Mouse (Mus musculus) lung, embryonic 14.5 days (tissue): ENCODE results near the gene Gsdma3. TPM values are rescaled to one million over a fixed set of nuclear protein-coding genes. Genes with fewer than 3 reads are reported as not detected.
"Not testable (repeated sequence)": the region's sequence is repeated elsewhere in the genome, so short reads cannot be mapped to it uniquely, and the experiment has no call there.

Experiments used
- ATAC-seq: fragments of 200-750 bp; cut with Nextera tagmentation; 2 replicates; pipeline ENCODE4 v1.8.0; 2017; ENCODE audit warnings: mild to moderate bottlenecking, moderate TSS enrichment, moderate library complexity; ENCODE audit not compliant: insufficient read depth
- DNase-seq: peaks from one replicate; pipeline ENCODE4 v3.0.0-alpha.2; 2015
- H3K27ac ChIP-seq: fragments of 300-500 bp; sonication (generic); 2 replicates; pipeline ENCODE4 v1.5.1; 2014; ENCODE audit warnings: low read depth, mild to moderate bottlenecking, moderate library complexity
- H3K27me3 ChIP-seq: fragments of 300-500 bp; sonication (generic); 2 replicates; pipeline ENCODE4 v1.6.1; 2014; ENCODE audit warnings: low read length, control low read depth; ENCODE audit not compliant: insufficient read depth
- H3K36me3 ChIP-seq: fragments of 300-500 bp; sonication (generic); 2 replicates; pipeline ENCODE4 v1.6.1; 2014; ENCODE audit warnings: control low read depth; ENCODE audit not compliant: insufficient read depth
- H3K4me1 ChIP-seq: fragments of 300-500 bp; sonication (generic); 2 replicates; pipeline ENCODE4 v1.6.1; 2014; ENCODE audit warnings: antibody characterized with exemption, control low read depth; ENCODE audit not compliant: insufficient read depth
- H3K4me2 ChIP-seq: fragments of 300-500 bp; sonication (generic); 2 replicates; pipeline ENCODE4 v1.6.1; 2014; ENCODE audit warnings: mild to moderate bottlenecking
- H3K4me3 ChIP-seq: fragments of 300-500 bp; sonication (generic); 2 replicates; pipeline ENCODE4 v1.5.1; 2014; ENCODE audit warnings: low read depth, low read length
- H3K9ac ChIP-seq: fragments of 300-500 bp; sonication (generic); 2 replicates; pipeline ENCODE4 v1.6.1; 2014
- H3K9me3 ChIP-seq: fragments of 300-500 bp; sonication (generic); 2 replicates; pipeline ENCODE4 v1.6.1; 2016; ENCODE audit warnings: low read depth, low read length, control low read depth
- CTCF ChIP-seq: IDR thresholded peaks from 2 replicates; pipeline ENCODE4 v1.5.1; 2016; ENCODE audit warnings: antibody characterized with exemption, low read depth
- WGBS: fragments of 180-500 bp; shearing (Covaris S2); extraction: QIAGEN DNeasy Blood & Tissue Kit; methylation state at CpG from one replicate; pipeline ENCODE4 v1.1.7; 2014; 5-methylcytosine and 5-hydroxymethylcytosine counted together
- polyA plus RNA-seq: library from polyadenylated mRNA; unstranded; fragments of >200 nt; fragmentation: Nextera tagmentation; extraction: Ambion mirVana; gene quantifications from 2 replicates; pipeline ENCODE4 v1.2.1, GENCODE M21; 2014

Gsdma3 gene
- polyA plus RNA-seq, 1 experiment from 2014 or later, result not detected

GRCm38 (mm10) chr11:98606763-98607162, 19.4 kb upstream of the Gsdma3 start:
- Histone ChIP-seq H3K4me2 (no peak overlapping the region), H3K4me1 (peaks cover 6% of the 10 kb centered on the region; the same call in 1 of the 2 replicates), H3K4me3 (no peak overlapping the region), H3K36me3 (no peaks in the 10 kb centered on the region), H3K9ac (no peak overlapping the region), H3K9me3 (no peaks in the 10 kb centered on the region), H3K27ac (no peak overlapping the region), H3K27me3 (no peaks in the 10 kb centered on the region)
- peak; percentile 82 for DNase-seq
- TF ChIP-seq CTCF, result peak; percentile 88
- 10% methylated on average over 3 of the region's 3 CpGs for WGBS
- ATAC-seq, result no peak

- H3K9ac ChIP-seq, result no peak overlapping the region
- 0 out of 2 replicates have a peak, but pooled peaks cover 2% of the 10 kb centered on the region for H3K9me3 ChIP-seq
- H3K27ac ChIP-seq, result no peak overlapping the region
- H3K27me3 ChIP-seq, result no peaks in the 10 kb centered on the region
- TF ChIP-seq CTCF, result no peak
- ATAC-seq (no peak), DNase-seq (no peak)
- no peaks in the 10 kb centered on the region for H3K36me3 ChIP-seq
- no peaks in the 10 kb centered on the region for H3K4me1 ChIP-seq
- no peak overlapping the region for H3K4me3 ChIP-seq
- no peak overlapping the region for H3K4me2 ChIP-seq
- WGBS, result 91% methylated on average over 13 of the region's 13 CpGs
These were observed 5.4 kb upstream of the Gsdma3 start for GRCm38 (mm10) chr11:98620791-98621190.

GRCm38 (mm10) chr11:98623981-98624380, 2.2 kb upstream of the Gsdma3 start:
- not testable (repeated sequence) for H3K9ac ChIP-seq, H3K4me2 ChIP-seq, H3K4me3 ChIP-seq, H3K27me3 ChIP-seq, ATAC-seq, DNase-seq, H3K9me3 ChIP-seq, H3K4me1 ChIP-seq, H3K36me3 ChIP-seq, H3K27ac ChIP-seq
- 74% methylated on average over 6 of the region's 6 CpGs for WGBS

GRCm38 (mm10) chr11:98624381-98624780, 1.8 kb upstream of the Gsdma3 start:
- 95% methylated on average over 2 of the region's 2 CpGs for WGBS
- not testable (repeated sequence) for DNase-seq, H3K4me2 ChIP-seq, H3K9me3 ChIP-seq, H3K9ac ChIP-seq, H3K27me3 ChIP-seq, H3K4me1 ChIP-seq, H3K27ac ChIP-seq, H3K36me3 ChIP-seq, ATAC-seq, H3K4me3 ChIP-seq

- H3K27me3 ChIP-seq, result no peaks in the 10 kb centered on the region
- no peaks in the 10 kb centered on the region for H3K36me3 ChIP-seq
- no peak for TF ChIP-seq CTCF
- 0 out of 2 replicates have a peak, but pooled peaks cover 2% of the 10 kb centered on the region for H3K9me3 ChIP-seq
- H3K4me3 ChIP-seq, result no peak overlapping the region
- H3K4me1 ChIP-seq, result no peaks in the 10 kb centered on the region
- DNase-seq (no peak), ATAC-seq (no peak)
- H3K4me2 ChIP-seq, result no peak overlapping the region
- no peak overlapping the region for H3K27ac ChIP-seq
- 94% methylated on average over 3 of the region's 3 CpGs for WGBS
- H3K9ac ChIP-seq, result no peak overlapping the region
These were observed 2.5 kb downstream of the Gsdma3 start for GRCm38 (mm10) chr11:98628706-98629105.

- 78% methylated on average over 5 of the region's 5 CpGs for WGBS
- no peaks in the 10 kb centered on the region for H3K4me1 ChIP-seq
- no peak for ATAC-seq
- no peaks in the 10 kb centered on the region for H3K36me3 ChIP-seq
- no peaks in the 10 kb centered on the region for H3K9me3 ChIP-seq
- H3K9ac ChIP-seq, result no peak overlapping the region
- H3K27me3 ChIP-seq, result no peaks in the 10 kb centered on the region
- H3K27ac ChIP-seq, result no peak overlapping the region
- H3K4me3 ChIP-seq, result no peak overlapping the region
- H3K4me2 ChIP-seq, result no peak overlapping the region
- no peak for DNase-seq
- TF ChIP-seq CTCF, result no peak
These were observed 4.5 kb downstream of the Gsdma3 start for GRCm38 (mm10) chr11:98630646-98631045.

GRCm38 (mm10) chr11:98635312-98635970, 9.3 kb downstream of the Gsdma3 start:
- ATAC-seq, H3K4me1 ChIP-seq, H3K9me3 ChIP-seq, H3K4me2 ChIP-seq, H3K4me3 ChIP-seq, H3K9ac ChIP-seq, H3K36me3 ChIP-seq, H3K27ac ChIP-seq, H3K27me3 ChIP-seq: not testable (repeated sequence)
- DNase-seq, result peak; percentile 41
- 30% methylated on average over 10 of the region's 10 CpGs for WGBS
- TF ChIP-seq CTCF, result peak; percentile 59

- 67% methylated on average over 1 of the region's 1 CpGs for WGBS
These were observed 11.3 kb downstream of the Gsdma3 start for GRCm38 (mm10) chr11:98637501-98637900.

More at GRCm38 (mm10) chr11:98637501-98637900, 11.3 kb downstream of the Gsdma3 start:
- H3K36me3 ChIP-seq, result no peaks in the 10 kb centered on the region
- no peak overlapping the region for H3K9ac ChIP-seq
- no peak overlapping the region for H3K27ac ChIP-seq
- DNase-seq (no peak), ATAC-seq (no peak)
- H3K4me3 ChIP-seq, result no peak overlapping the region
- H3K4me2 ChIP-seq, result no peak overlapping the region
- H3K9me3 ChIP-seq, result no peaks in the 10 kb centered on the region
- no peaks in the 10 kb centered on the region for H3K4me1 ChIP-seq
- H3K27me3 ChIP-seq, result no peaks in the 10 kb centered on the region
- no peak for TF ChIP-seq CTCF
